Mouse (Mus musculus) liver, embryonic 11.5 days (tissue): ENCODE results near the gene Atp11b. TPM values are rescaled to one million over a fixed set of nuclear protein-coding genes. Genes with fewer than 3 reads are reported as not detected.

Source experiments
- ATAC-seq: fragments of 200-750 bp; cut with Nextera tagmentation; replicated peaks from 2 replicates; pipeline ENCODE4 v1.8.0; 2017; ENCODE audit warnings: moderate number of reproducible peaks, mild to moderate bottlenecking, moderate TSS enrichment, moderate library complexity; ENCODE audit not compliant: low FRiP score
- DNase-seq: peaks from one replicate; pipeline ENCODE4 v3.0.0-alpha.2; 2017; ENCODE audit warnings: low spot score
- H3K27ac ChIP-seq: fragments of 300-500 bp; sonication (generic); 2 replicates; pipeline ENCODE4 v1.5.1; 2014; ENCODE audit warnings: mild to moderate bottlenecking, low read depth, low read length, control low read depth
- H3K27me3 ChIP-seq: fragments of 300-500 bp; sonication (generic); replicated peaks from 2 replicates; pipeline ENCODE4 v1.6.1; 2014; ENCODE audit warnings: low read length, mixed read lengths; ENCODE audit not compliant: control insufficient read depth, insufficient read depth
- H3K36me3 ChIP-seq: fragments of 300-500 bp; sonication (generic); 2 replicates; pipeline ENCODE4 v1.6.1; 2014; ENCODE audit warnings: mild to moderate bottlenecking, low read length, moderate library complexity, mixed read lengths; ENCODE audit not compliant: control insufficient read depth, insufficient read depth
- H3K4me1 ChIP-seq: fragments of 300-500 bp; sonication (generic); replicated peaks from 2 replicates; pipeline ENCODE4 v1.6.1; 2014; ENCODE audit warnings: low read length, mixed read lengths; ENCODE audit not compliant: control insufficient read depth, insufficient read depth
- H3K4me2 ChIP-seq: fragments of 300-500 bp; sonication (generic); 2 replicates; pipeline ENCODE4 v1.6.1; 2014; ENCODE audit warnings: mild to moderate bottlenecking, control low read depth, moderate library complexity
- H3K4me3 ChIP-seq: fragments of 300-500 bp; sonication (generic); 2 replicates; pipeline ENCODE4 v1.5.1; 2014; ENCODE audit warnings: low read depth, low read length, control low read depth
- H3K9ac ChIP-seq: fragments of 300-500 bp; sonication (generic); 2 replicates; pipeline ENCODE4 v1.6.1; 2014; ENCODE audit warnings: low read depth, low read length, control low read depth
- H3K9me3 ChIP-seq: fragments of 300-500 bp; sonication (generic); 2 replicates; pipeline ENCODE4 v1.6.1; 2016; ENCODE audit warnings: low read length, inconsistent platforms, mixed read lengths; ENCODE audit not compliant: control insufficient read depth
- WGBS: fragments of 180-500 bp; shearing (Covaris S2); extraction: QIAGEN DNeasy Blood & Tissue Kit; methylation state at CpG from one replicate; pipeline ENCODE4 v1.1.7; 2014; 5-methylcytosine and 5-hydroxymethylcytosine counted together
- polyA plus RNA-seq: library from polyadenylated mRNA; unstranded; fragments of >200 nt; fragmentation: Nextera tagmentation; extraction: Ambion mirVana; gene quantifications from 2 replicates; pipeline ENCODE4 v1.2.1, GENCODE M21; 2014

Gene Atp11b
- polyA plus RNA-seq, result 40.1 and 41.6 TPM in 2 replicates

DNA sequence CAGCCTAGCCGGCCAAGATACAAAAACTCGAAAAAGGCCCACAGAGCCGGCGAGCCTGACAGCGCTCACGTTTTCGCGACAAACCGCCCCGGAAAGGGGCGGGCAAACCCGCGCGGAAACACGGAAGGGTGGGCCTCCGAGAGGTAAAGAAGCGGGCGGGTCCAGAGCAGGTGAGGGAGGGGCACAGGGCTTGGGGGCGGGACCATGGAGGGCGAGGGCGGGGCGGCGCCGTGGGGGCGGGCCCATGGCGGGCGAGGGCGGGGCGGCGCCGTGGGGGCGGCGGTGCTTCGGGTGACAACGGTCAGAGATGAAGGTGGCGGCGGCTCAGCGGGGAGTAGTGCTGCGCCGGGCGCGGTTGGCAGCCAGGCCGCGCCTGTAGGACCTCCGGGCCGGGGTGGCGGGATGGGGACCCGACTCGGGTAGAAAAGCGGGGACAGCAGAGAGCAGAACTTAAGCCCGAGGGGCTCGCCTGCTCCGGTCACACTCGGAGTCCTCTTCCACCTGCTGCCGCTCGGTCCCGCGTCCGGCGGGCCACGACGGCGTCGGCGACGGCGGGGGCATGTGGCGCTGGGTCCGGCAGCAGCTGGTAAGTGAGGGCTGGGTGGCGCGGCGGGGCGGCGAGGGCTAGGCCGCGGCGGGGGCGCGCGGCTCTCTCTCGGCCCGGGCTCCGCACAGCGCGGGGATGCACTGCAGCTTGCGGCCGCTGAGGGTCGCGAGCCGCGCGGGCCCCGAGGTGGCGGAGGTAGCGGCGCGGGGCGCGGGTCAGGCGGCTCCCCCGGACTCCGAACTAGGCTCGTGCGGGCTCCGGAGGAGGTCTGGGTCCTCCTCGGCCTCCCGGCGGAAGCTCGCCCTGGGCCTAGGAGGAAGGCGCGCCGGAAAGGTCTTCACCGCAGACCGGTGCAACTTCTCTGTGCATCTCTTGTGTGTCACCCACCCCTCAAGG is at the start of gene Atp11b:
TSS of gene Atp11b (plus strand) at position 282 of the 943 bp plus-strand sequence.
- ATAC-seq, result peak; percentile 94
- Histone ChIP-seq H3K9ac (peak within 1 kb of the TSS; percentile 93), H3K36me3 (no peaks in the 10 kb centered on the region), H3K27ac (peak within 1 kb of the TSS; percentile 94), H3K9me3 (no peaks in the 10 kb centered on the region), H3K4me3 (peak within 1 kb of the TSS; percentile 93), H3K4me1 (peaks cover 10% of the 10 kb centered on the region), H3K4me2 (peak within 1 kb of the TSS; percentile 76), H3K27me3 (no peaks in the 10 kb centered on the region)
- peak; percentile 90 for DNase-seq
- under 1% methylated on average over 105 of the region's 114 CpGs for WGBS

DNA sequence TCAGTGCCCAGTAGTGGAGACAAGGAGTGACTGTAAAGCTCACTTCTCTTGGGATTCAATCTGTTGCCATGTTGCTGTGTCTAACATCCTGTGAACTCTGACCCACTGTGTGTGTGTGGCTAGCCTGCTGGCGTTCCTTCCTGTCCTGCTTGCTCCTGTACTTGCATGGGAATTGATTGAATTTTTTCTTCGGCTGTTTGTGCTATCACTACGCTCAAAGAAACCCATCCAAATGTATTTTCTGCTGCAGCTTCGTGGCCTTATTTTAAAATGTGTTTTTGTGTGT is 49.6 kb upstream of the Atp11b start:
- DNase-seq, result no peak
- Histone ChIP-seq H3K9ac (no peak overlapping the region), H3K4me2 (no peak overlapping the region), H3K27ac (no peak overlapping the region), H3K27me3 (no peaks in the 10 kb centered on the region), H3K4me1 (no peaks in the 10 kb centered on the region), H3K9me3 (no peaks in the 10 kb centered on the region), H3K4me3 (no peak overlapping the region), H3K36me3 (no peaks in the 10 kb centered on the region)
- 68% methylated on average over 4 of the region's 4 CpGs for WGBS
- no peak for ATAC-seq

DNA sequence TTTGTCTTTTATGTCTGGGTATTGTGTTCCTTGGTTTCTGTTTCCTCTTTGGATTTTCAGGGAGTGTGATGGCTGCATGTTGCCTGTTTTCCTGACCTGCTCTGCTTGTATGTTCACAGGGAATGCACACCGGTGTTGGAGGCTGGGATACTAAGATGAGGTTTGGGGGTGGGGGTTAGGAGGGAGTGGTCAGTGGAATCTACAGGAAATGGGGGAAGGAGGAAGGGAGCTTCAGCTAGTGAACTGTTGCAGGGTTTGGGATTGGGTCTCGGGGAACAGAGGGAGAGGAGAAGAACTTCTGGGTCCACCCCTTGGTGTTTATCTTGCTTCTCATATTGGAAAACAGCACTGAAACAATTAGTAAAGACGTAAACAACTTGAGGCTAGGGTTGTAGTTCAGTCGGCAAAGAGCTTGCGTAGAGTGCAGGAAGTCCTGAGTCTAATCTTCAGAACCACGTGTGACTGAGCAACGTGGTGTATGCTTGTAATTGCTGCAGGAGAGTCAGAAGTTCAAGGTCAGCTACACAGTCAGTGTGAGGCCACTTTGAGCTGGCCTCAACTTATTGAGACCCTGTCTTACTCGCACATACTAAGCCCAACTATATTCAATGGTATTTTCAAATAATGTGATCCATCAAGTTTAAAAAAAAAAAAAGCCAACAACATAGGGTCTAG is 34.2 kb upstream of the Atp11b start:
- 62% methylated on average over 8 of the region's 8 CpGs for WGBS
- Histone ChIP-seq H3K4me1 (no peaks in the 10 kb centered on the region), H3K4me2 (no peak overlapping the region), H3K27ac (no peak overlapping the region), H3K9ac (no peak overlapping the region), H3K9me3 (no peaks in the 10 kb centered on the region), H3K36me3 (no peaks in the 10 kb centered on the region), H3K27me3 (no peaks in the 10 kb centered on the region), H3K4me3 (no peak overlapping the region)
- DNase-seq, result no peak
- no peak for ATAC-seq

DNA sequence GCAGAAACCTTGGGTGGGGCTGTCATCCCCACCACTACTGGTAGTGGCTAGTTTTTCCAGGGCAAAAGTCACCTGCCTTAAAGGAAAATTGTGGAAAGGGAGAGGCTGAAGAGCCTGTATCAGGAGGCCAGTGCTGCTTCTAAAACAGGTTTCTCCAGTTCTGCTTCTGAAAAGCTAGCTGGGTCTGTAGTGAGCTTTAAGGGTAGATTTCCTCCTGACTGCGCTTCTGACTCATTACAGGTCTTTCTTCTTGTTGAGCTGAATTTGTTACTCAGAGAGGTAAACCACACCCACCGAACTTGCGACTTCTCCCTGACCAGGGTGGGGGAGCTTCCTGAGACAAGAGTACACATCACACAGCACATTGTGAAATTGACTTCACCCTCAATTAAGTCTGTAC is 33.1 kb upstream of the Atp11b start:
- Histone ChIP-seq H3K27ac (no peak overlapping the region), H3K4me1 (no peaks in the 10 kb centered on the region), H3K4me2 (no peak overlapping the region), H3K4me3 (no peak overlapping the region), H3K9ac (no peak overlapping the region), H3K36me3 (no peaks in the 10 kb centered on the region), H3K9me3 (no peaks in the 10 kb centered on the region), H3K27me3 (no peaks in the 10 kb centered on the region)
- WGBS, result 36% methylated on average over 3 of the region's 3 CpGs
- DNase-seq (no peak), ATAC-seq (no peak)

DNA sequence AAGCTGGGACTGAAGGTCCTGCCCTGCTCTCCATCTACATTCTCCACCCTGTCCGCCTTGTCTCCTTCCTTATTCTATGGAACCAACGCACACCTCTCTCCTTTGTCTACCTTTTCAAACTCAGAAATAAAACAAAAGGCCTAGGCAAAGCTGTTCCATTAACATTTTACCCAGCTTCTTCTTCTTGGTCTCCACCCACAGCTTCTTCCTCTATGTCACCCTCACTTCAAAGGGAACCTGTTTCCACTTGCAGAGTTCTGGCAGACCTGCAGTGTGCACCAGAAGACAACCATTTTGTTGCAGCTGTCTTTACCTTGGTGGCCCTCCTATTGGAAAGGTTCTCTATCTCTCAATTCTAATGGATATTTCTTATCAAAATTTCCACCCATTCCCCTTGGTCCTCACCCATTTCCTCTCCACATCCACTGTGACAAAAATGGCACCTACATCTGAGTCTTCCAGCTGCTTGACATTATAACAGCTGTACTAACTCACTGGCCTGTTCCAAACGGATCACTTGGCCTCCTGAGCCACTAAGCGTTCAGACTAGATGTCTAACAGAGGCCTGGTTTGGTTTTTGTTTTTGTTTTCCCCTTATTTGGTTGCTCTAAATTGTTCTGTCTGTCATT is 32.0 kb upstream of the Atp11b start:
- DNase-seq (no peak), ATAC-seq (no peak)
- whole genome bisulfite sequencing, result 71% methylated on average over 4 of the region's 4 CpGs
- no peak overlapping the region for H3K9ac ChIP-seq
- H3K27me3 ChIP-seq, result no peaks in the 10 kb centered on the region
- H3K9me3 ChIP-seq, result no peaks in the 10 kb centered on the region
- no peak overlapping the region for H3K4me3 ChIP-seq
- no peaks in the 10 kb centered on the region for H3K36me3 ChIP-seq
- H3K4me2 ChIP-seq, result no peak overlapping the region
- no peak overlapping the region for H3K27ac ChIP-seq
- no peaks in the 10 kb centered on the region for H3K4me1 ChIP-seq

DNA sequence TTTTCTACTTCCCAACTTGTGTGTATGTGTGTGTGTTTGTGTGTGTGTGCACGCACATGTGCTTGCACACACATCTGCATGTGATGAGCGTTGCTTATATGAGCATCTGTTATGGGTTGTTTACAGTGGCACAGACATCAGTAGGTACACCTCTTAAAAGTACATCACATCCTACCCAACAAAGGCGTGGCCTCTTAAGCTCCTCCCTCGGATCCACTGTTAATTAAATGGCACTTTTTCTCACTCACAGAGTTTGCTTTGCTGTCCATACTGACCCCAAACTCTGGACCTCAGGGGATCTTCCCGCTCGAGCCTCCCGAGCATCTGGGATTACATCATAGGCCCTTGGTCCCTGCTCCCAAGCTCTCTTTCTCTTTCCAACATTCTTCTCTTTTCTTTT is 31.1 kb upstream of the Atp11b start:
- DNase-seq, result no peak
- no peaks in the 10 kb centered on the region for H3K4me1 ChIP-seq
- no peaks in the 10 kb centered on the region for H3K9me3 ChIP-seq
- 86% methylated on average over 7 of the region's 7 CpGs for WGBS
- no peaks in the 10 kb centered on the region for H3K27me3 ChIP-seq
- H3K4me3 ChIP-seq, result no peak overlapping the region
- no peak overlapping the region for H3K9ac ChIP-seq
- no peak overlapping the region for H3K4me2 ChIP-seq
- no peaks in the 10 kb centered on the region for H3K36me3 ChIP-seq
- ATAC-seq, result no peak
- no peak overlapping the region for H3K27ac ChIP-seq

DNA sequence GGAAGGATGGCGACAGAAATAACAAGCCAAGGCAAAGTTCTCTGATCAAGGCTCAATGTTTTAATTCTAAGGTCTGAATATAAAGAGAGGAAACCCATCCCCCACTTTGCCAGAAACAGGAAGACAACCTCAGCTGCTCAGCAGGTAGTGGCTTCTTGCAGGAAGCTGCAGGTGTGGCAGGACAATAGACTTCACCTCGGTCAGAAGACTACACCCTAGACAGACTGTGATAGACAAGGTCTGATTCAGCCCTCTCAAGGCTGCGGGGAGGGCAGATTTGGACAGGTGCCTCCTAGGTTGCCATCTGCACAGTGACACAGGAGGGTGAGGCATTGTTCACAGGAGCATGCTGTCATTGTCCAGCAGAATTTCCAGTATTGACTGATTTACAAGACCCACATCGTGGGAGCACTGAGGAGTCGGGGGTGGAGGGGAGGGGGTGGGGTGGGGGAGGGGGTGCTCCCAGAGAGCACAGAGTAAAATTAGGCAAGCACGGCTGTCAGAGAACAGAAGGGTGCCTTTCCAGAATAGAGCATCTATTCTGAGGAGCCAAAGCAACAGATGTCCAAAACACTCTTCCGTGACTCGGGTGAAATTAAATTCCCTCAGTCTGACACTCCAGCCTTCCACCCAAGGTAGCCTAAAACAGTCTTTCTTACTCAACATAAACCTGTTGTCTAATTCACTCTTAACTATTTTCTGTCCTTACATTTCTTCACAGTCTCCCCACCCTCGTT is 30.2 kb upstream of the Atp11b start:
- H3K27ac ChIP-seq, result no peak overlapping the region
- 70% methylated on average over 9 of the region's 9 CpGs for WGBS
- H3K4me2 ChIP-seq, result no peak overlapping the region
- H3K36me3 ChIP-seq, result no peaks in the 10 kb centered on the region
- no peak overlapping the region for H3K4me3 ChIP-seq
- no peaks in the 10 kb centered on the region for H3K27me3 ChIP-seq
- H3K9me3 ChIP-seq, result no peaks in the 10 kb centered on the region
- no peaks in the 10 kb centered on the region for H3K4me1 ChIP-seq
- DNase-seq, result no peak
- no peak for ATAC-seq
- no peak overlapping the region for H3K9ac ChIP-seq

DNA sequence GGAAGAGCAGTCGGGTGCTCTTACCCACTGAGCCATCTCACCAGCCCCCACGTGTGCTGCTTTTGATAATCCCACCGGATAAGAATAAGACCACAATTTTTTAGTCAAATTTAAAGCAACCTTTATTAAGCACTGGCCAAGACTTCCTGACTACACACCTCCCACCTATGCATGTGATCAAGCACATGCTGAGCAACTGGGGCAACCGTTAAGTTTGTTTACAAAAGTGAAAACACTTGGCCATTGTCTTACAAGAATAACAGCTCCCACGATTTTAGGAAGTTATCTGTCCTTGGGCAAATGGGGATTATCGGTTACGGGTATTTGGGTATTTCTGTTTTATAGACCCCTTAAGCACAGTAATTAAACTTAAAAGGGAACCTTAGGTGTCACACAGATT is 28.8 kb upstream of the Atp11b start:
- H3K4me1 ChIP-seq, result no peaks in the 10 kb centered on the region
- no peak for DNase-seq
- H3K27me3 ChIP-seq, result no peaks in the 10 kb centered on the region
- H3K4me3 ChIP-seq, result no peak overlapping the region
- H3K9me3 ChIP-seq, result no peaks in the 10 kb centered on the region
- H3K9ac ChIP-seq, result no peak overlapping the region
- WGBS, result 63% methylated on average over 7 of the region's 7 CpGs
- H3K4me2 ChIP-seq, result no peak overlapping the region
- H3K36me3 ChIP-seq, result no peaks in the 10 kb centered on the region
- H3K27ac ChIP-seq, result no peak overlapping the region
- no peak for ATAC-seq
